Mouse (Mus musculus): Measurements from ENCODE around the gene Phldb2.

GRCm38 (mm10) chr16:45722460-45722951 is 230.9 kb downstream of the Phldb2 start:
- no peak for TF ChIP-seq CTCF (IDR thresholded peaks at IDR 0.05; ENCODE audit: borderline replicate concordance, insufficient read depth, low read depth, low read length)
- peak; percentile 20; the same call in 1 of the 2 replicates for TF ChIP-seq POLR2A (IDR thresholded peaks at IDR 0.05; ENCODE audit: borderline replicate concordance, insufficient read depth, low read length)

All from cerebellum, adult 2 months (tissue).